Mouse (Mus musculus) adipocyte (in vitro differentiated cells): ENCODE results near the gene Igtp.
"Not testable (repeated sequence)": the region's sequence is repeated elsewhere in the genome, so short reads cannot be mapped to it uniquely, and the experiment has no call there.

Experiments used
- DNase-seq: peaks from one replicate; pipeline ENCODE4 v3.0.0-alpha.2; 2016; ENCODE audit warnings: low spot score

The Igtp gene

GRCm38 (mm10) chr11:58199229-58200037 is at the start of gene Igtp, which contains the start of gene Irgm2:
TSS of gene Igtp (plus strand) at chr11:58199556.
TSS of gene Irgm2 (plus strand) at chr11:58199618.
- DNase-seq, result peak; percentile 51

- no peak for DNase-seq
Measured at GRCm38 (mm10) chr11:58155458-58155857, 43.9 kb upstream of the Igtp start.

- DNase-seq, result no peak
Measured at GRCm38 (mm10) chr11:58156871-58157270, 42.5 kb upstream of the Igtp start.

GRCm38 (mm10) chr11:58165072-58165471 is 34.3 kb upstream of the Igtp start:
- DNase-seq, result no peak

- no peak for DNase-seq
Measured at GRCm38 (mm10) chr11:58167822-58168166, 31.6 kb upstream of the Igtp start.

- peak; percentile 80 for DNase-seq
Measured at GRCm38 (mm10) chr11:58168167-58168915, 31.0 kb upstream of the Igtp start, which contains the start of gene Gemin5. TSS of gene Gemin5 (minus strand) at chr11:58168539.

- no peak for DNase-seq
Measured at GRCm38 (mm10) chr11:58169666-58170065, 29.7 kb upstream of the Igtp start.

GRCm38 (mm10) chr11:58171459-58172091 is 27.8 kb upstream of the Igtp start, which contains the start of gene Mrpl22:
TSS of gene Mrpl22 (plus strand) at chr11:58171661.
- peak; percentile 98 for DNase-seq

GRCm38 (mm10) chr11:58179563-58179962 is 19.8 kb upstream of the Igtp start:
- peak; percentile 91 for DNase-seq

GRCm38 (mm10) chr11:58179986-58180385 is 19.4 kb upstream of the Igtp start:
- not testable (repeated sequence) for DNase-seq

- no peak for DNase-seq
Measured at GRCm38 (mm10) chr11:58180756-58181155, 18.6 kb upstream of the Igtp start.

- DNase-seq, result peak; percentile 87
Measured at GRCm38 (mm10) chr11:58183579-58183978, 15.8 kb upstream of the Igtp start.

- no peak for DNase-seq
Measured at GRCm38 (mm10) chr11:58189675-58190074, 9.7 kb upstream of the Igtp start.

- peak; percentile 69 for DNase-seq
Measured at GRCm38 (mm10) chr11:58193326-58193725, 6.0 kb upstream of the Igtp start.

GRCm38 (mm10) chr11:58193860-58194520 is 5.4 kb upstream of the Igtp start:
- DNase-seq, result no peak

GRCm38 (mm10) chr11:58198663-58199062 is 693 bp upstream of the Igtp start:
- DNase-seq, result no peak

GRCm38 (mm10) chr11:58200226-58200625 is 870 bp downstream of the Igtp start:
- no peak for DNase-seq

GRCm38 (mm10) chr11:58201052-58201451 is 1.7 kb downstream of the Igtp start:
- no peak for DNase-seq

- peak; percentile 19 for DNase-seq
Measured at GRCm38 (mm10) chr11:58210321-58210886, 11.0 kb downstream of the Igtp start.

GRCm38 (mm10) chr11:58211062-58211681 is 11.8 kb downstream of the Igtp start:
- DNase-seq, result peak; percentile 24

GRCm38 (mm10) chr11:58211682-58212067 is 12.3 kb downstream of the Igtp start:
- no peak for DNase-seq
